Mouse (Mus musculus) common myeloid progenitor, adult 5-6 weeks (primary cell): ENCODE measurements around the gene Zfp710. TPM values are rescaled to one million over a fixed set of nuclear protein-coding genes. Genes with fewer than 3 reads are reported as not detected.

Experiments
- ATAC-seq: replicated peaks from 2 replicates; pipeline ENCODE4 v1.8.0; 2016; ENCODE audit warnings: low read depth, mild to moderate bottlenecking, moderate TSS enrichment, inconsistent platforms; ENCODE audit not compliant: poor library complexity, severe bottlenecking
- total RNA-seq: library from RNA; stranded (forward); fragments of 200-1000, 187-1606 nt; gene quantifications from 2 replicates; pipeline ENCODE4 v1.2.3, GENCODE M21; 2017

Zfp710 gene
- total RNA-seq, 1 experiment from 2014 or later = 17.8 TPM

DNA sequence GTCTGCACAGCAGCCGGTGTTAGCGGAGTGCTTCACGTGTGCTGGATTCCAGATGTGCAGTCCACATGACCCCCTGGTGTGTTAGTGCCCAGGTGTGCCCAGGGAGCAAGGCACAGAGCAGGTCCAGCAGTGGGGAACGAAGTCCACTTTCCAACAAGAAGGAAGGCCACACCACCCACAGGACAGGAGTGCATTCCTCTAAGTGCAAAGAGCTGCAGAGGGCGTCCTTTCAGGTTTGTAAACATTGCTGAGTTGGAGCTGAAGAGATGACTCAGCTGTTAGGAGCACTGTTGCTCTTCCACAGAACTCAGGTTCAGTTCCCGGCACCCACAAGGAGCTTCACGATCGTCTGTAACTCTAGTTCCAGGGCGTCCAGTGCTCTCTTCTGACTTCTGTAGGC, 28.5 kb downstream of the Zfp710 start:
- ATAC-seq = no peak

DNA sequence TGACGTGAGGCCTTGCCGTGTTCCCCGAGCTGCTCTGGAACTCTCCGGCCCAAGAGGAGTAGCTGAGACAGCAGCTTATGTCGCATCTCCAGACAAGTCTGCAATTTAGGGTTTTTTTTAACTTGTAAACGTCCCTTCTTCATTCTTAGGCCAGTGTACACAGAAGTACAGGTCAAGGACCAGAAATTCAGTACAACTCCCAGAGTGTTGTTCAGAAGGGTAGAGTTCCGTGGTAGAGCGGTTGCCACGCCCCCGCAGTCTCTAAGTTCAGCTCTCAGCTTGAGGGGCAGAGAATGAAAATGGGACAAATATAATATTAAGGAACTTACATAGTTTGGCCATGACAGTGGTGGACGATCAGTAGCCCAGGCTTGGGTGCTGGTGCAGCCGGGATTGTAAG, 31.2 kb downstream of the Zfp710 start:
- ATAC-seq = no peak

DNA sequence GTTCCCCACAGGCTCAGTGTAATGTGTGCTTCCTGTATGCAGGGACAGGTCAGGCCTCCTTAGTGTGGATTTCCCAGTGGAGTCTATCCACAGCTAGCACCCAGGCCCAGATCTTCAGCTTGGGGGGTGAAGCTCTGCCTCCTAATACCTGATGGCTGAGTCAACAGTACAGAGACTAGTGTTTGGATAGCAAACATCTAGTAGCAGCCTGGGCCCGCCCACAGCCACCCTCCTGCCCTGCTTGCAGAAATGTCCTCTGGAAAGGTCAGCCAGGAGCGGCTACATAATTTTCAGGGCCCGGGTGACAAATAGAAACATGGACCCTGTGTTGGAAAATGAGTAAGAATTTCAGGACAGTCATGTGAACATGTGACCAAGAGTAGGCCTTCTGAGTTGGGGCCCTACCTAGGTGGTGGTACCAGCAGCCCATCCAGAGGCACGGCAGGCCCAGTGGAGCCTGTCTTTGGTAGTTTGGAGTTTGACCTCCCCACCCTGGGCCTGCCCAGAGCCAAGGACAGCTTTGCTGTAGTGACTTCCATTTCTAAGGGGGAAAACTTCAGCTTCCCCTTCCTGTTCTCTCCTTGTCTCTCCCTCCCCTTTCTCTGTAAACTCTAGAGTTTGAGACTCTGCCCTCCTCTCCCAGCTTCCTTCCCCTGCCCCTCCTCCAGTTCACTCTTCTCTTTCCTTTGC, 32.5 kb downstream of the Zfp710 start:
- ATAC-seq = peak; percentile 17; the same call in 1 of the 2 replicates

DNA sequence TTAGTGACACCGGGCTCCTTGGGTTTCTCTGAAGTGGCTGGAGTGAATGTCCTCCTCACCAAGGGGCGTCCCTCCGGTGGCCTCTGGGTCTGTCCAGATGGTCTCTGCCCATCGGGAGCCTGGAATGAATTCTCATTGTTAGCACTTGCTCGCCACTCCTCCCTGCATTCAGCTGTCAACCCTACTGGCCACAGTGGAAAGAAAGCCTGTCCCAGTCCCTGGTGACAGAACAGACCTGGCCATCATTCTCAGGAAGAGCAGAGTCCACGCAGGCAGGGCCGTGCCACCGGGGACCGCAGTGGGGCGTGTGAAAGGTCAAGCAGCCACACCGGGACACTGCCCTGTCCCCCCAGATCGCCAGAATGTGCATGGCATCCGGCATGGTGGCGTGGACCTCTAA, 33.2 kb downstream of the Zfp710 start:
- no peak for ATAC-seq

DNA sequence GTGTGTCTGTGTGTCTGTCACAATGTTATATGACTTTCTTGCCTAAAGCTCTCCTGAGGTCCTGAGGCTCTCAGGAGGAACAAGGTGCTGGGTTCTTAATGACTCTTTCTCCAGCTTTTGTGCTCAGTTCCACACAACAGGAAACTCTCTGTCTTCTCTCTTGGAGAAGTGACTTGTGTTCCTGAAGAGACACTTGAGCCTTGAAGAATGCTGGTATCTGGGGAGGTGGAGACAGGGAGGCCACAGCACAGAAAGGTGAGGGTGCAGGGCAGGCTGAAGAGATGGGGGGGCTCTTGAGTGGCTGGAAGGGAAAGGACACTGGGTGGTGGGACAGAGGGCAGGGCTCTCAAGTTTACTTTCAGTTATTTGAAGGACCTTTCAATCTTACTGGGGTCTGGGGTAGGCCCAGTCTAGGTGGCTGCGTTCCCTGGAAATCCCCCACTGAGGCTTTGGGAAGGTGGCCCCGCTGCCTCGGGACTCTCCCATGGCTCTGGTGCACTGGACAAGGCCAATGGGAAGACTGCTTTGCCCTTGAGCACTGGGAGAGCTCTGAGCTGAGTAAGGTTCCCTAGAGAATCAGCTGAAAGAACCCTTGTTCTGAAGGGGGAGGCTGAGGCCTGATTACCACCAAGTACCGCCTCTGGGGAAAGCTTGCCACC, 33.9 kb downstream of the Zfp710 start:
- ATAC-seq = no peak

DNA sequence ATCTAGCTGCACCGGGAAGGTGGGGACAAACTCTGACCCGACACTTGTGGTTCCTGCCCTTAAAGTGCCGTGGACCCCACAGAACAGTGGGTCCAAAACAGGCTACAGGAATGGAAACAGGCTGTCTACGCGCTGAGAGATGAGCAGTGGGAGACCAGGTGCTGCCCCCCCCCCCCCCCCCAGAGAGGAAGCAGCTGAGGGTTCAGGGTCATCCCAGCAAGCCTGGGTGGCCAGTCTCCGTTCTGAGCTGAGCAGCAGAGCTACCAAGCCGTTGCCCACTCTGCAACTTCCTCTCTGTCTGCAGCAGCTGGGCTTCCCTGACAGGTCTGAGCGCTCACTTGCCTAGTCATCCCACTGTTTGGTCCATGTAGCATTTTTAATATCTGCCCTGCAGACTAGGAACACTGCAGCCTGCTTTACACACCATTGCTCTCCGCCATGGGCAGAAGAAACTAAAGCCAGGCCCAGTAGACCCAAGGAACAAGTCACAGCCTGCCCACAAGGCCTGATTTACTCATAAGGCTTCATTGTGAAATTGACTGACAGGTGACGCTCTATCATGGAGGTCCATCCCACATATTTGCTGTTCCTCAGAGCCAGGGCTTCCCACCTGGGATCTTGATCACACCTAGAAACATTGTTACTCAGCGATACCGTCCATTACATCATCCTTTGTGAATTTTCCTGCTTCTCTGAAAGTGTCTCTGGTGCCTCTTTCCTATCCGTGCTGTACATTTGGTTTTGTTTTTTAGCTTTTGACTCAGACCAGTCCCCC, 34.6 kb downstream of the Zfp710 start:
- ATAC-seq = peak; percentile 55

DNA sequence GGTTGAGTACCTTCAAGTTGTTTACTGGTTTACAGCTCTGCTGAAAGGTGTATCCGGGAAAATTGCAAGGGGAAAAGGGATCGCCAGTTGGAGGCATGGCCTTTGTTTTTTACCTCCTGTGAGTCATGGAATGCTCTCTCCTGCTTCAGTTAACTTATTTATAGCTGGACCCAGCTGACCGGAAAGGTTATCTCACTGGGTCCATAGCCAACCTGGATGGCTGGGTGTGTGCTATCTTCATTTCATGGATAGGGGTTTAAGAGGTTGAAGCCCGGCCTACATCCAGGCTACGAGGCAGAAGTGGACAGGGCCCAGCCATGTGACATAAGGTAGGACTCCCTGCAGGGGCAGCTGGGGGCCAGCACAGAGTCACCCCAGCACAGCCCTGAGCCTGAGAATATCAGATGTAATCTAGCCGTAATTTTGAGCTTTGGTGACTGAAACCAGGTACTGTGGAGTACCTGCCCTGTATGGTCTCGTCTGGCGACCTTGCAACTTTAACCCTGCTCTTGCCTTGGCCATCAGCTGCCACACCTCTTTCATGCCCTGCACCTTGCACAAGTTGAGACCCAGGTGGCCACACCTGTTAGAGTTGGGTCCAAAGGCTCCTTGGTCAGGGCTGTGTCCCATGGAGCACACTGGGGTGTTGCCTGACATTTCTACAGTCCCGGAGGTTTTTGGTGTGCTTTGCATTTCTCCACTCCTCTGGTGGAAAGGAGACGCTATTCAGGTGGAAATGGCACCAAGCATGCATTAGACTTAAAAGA, 35.6 kb downstream of the Zfp710 start:
- no peak for ATAC-seq

DNA sequence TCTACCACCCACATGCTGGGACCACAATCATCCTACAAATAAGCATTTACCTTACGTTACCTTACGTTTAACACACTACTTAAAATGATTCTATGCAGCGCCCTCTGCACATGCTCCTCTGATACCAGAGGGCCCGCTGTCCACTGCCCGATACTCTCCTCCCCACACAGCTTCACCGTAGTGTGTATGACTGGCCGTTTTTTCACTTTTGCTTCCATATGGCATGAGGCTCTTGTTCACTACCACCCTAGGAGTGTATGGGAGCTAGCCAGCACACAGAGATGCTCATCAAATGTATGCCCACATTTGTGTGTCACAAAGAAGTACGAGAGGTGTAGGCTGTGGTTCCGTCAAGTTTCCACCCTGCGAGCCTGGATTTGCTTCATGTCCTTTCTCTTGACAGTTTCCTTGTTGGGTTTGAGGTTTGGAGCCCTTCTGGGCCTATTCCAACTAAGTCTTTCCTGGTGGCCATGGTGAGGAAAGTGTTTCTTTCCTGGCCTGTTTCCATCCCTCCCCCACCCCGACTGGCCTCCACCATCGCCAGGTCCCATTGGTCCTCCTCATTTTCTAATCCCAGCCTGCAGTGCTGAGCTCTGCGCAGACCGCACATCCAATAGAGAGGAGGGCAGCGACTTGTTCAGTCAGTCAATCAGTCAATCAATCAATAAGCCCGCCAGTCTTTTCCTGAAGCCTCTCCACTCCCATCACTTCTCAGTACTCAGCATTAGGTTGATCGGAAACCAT, 37.6 kb downstream of the Zfp710 start:
- ATAC-seq = no peak

DNA sequence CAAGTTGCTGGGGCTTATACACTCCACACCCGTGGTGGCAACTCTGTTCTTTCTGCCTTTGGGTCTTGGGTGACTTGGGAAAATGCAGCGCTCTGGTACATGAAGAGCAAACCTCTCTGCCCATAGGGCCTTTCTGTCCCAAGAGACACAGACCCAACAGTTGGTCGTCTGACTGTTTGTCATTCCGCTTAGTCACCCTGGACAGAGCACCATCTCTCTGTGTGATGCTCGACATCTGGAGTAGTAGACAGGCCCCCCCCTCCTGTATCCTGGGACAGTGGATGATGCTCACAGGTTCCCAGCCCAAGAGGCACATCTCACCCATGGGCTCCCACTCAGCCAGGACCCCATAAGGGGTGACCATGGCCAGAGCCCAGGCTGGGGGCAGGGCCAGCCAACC, 38.6 kb downstream of the Zfp710 start:
- no peak for ATAC-seq

DNA sequence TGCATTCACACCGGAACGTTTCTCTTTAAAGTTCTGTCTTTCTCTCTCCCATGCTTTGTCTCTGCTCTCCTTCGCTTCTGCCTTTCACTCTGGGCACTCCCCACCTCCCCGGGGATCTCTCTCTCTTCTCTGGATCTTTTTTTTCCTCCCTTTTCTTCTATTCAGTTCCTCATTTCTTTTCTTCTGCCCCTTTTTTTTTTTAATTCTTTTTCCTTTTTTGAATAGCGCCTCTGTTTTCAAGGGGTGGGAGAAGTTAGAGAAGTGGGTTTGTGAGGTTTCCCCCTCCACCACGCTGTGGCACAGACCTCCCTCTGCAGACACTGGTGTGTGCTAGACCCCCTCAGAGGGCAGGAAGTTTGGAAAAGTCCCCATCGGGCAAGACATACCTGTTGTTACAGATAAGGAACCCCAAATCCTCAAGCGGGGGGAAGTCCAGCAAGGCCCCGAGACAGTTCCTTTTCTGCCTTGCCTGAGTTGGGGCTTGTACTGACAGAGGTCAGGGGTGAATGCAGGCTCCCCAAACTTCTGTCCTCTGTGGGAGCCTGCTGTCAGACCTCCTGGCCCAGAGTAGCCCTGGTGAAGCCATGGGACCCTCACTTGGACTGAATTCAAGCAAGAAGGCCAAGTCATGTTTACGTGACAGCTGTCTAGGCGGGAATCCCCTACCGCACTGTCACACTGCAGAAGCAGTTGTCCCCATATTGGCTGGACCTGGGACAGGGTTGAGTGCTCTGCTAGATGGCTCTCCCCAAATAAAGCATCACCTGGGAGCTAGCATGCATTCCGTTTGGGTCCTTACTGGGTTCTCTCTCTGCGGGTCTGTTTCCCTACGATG, 39.5 kb downstream of the Zfp710 start:
- peak; percentile 30; the same call in 1 of the 2 replicates for ATAC-seq

DNA sequence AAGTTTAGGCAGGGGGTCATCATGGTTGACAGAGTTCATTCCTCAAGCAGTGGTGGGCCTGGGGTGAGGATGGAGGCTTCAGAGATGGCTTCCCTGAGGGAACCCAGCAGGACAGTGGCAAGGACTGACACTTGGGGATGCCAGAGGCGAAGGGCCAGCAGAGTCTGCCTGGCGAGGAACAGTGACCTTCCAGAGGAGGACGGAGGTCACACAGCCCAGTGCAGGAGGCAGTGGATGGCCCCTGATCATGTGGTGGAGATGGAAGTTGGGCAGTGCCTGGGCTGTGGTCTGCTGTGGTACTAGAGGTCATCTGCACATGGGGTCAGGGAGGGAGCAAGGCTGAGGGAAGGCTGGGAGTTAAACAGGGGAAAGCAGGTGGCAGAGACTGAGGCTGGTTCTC, 40.6 kb downstream of the Zfp710 start:
- ATAC-seq = no peak

DNA sequence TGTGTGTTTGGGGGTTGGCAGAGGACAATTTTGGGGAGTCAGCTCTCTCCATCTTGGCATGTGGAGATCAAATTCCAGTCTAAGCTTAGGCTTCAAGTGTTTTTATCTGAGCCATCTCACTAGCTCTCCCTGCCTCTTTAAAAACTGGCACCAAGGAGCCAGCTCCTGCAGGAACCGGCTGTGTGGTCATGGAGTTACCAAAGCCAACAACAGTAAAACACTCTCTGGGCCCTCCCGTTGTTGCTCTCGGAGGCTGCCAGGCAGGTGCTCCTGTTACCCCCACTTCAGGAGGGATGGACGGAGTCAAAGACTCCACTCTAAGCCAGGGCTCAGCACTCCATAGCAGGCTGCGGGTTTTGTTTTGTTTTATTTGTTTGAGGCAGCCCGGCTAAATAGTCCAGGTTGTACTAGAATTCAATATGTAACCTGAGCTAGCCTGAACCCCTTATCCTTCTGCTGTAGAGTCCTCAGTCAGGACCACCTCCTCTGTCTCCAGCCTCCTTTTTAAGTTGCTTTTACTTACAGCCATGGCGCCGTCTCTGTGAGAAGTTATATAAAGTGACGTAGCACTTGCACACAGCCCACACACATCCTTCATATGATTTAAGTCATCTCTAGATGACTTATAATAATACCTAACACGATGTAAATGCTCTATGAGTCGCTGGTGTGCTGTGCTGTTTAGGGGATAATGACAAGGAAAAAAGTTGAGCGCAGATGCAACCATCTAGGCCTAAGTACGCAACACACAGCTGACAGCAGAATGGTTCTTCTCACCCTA, 42.3 kb downstream of the Zfp710 start:
- no peak for ATAC-seq

DNA sequence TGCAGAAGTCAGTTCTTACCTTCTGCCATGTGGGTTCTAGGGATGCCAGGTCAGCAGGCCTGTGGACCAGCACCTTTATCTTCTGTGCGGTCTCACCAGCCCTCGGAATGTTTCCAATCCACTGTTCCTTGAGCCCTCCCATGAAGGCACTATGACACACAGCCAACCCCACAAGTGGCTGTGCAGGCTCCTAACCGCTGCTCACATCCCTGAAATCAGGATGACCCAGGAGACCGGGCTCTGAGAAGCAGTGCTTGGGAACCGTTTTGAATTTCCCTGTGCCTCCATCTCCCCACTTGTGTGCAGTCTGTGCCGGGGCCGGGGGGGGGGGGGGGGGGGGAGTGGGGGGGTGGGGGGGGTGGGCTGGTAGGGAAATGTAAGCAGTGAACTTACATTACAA, 43.7 kb downstream of the Zfp710 start:
- ATAC-seq = no peak

DNA sequence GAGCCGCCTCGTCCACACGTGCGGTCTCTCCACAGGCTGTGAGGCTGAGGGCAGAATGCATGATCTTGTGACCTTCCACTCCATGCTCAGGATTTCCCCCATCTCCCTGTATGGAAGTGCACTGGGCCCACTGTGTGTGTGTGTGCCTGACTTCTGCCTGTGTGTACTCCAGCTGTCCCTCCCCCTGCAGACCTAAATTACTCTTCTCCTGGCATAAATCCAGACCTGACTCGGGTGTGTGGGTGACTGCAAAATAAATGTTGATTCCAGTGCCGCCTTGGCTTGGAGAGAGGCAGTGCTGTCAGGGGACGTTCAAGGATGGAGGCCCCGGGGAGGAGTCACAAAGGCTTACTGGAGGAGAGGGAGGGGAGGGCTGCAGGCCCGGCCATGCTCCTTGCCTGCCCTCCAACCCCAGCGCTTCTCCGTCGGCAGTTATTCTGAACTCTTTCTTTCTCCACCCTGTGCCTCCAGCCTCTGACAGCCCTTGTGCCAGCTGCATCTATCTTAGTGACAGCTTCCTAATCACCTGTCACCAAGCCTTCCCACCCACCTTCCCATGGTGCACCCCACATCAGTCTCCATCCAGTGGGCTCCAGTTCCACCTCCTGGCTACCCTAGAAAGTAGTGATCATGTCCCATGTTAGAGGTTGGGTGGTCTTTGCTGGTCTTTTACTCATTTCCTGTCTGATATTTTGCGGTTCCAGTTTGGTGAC, 45.2 kb downstream of the Zfp710 start:
- peak; percentile 36 for ATAC-seq

DNA sequence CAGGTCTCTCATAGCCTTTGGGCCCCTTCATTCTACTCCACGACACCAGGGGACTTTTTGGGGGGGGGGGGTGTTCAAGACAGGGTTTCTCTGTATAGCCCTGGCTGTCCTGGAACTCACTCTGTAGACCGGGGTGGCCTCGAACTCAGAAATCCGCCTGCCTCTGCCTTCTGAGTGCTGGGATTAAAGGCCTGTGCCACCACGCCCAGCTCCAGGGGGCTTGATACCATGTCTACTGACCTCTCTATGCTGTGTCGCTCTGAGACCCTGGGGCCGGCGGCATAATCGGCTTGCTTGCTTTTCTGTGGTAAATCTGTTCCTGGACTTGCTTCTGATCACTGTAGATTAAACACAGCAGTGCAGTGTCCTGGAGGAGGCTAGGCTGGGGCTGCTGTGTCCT, 46.6 kb downstream of the Zfp710 start:
- ATAC-seq = no peak

DNA sequence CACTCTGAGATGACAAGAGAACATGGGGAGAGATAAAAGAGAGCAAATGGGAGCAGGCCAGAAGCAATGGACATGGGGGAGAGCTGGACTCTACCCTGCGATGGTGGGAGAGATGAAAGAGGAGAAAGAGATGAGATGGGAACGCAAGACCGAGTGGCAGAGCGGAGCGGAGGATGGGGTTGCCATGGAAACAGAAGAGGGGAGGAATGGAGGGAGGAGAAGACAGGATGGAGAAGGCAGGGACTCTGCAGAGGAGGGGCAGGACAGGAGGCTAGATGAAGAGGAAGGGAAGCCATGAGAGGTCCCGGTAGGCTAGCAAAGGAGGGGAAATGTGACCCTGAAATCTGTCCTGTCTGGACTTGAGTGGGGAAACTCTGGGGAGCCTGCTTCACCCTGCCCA, 47.7 kb downstream of the Zfp710 start:
- no peak for ATAC-seq

DNA sequence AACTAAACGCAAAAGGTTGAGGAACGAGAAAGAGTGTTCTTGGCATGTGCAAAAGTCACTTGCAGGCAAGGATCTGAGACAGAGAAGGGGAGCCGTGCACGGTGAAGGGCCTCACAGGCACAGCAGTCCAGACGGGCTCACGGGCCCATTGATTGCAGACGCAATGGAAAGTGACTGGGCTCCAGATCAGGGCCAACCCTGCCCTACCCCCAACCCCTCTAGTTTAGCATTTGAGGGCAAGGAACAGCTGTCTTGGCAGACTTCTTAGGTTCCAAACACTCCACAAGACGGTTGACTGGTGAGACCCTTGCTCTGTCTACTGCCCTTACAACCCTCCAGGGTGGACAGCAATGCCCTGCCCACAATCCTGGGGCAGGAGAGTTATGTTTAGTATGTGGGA, 48.9 kb downstream of the Zfp710 start:
- no peak for ATAC-seq
